Mouse (Mus musculus) C2C12 (cell line): Measurements from ENCODE around the gene Jam3.

ENCODE experiments used
- CTCF ChIP-seq: IDR thresholded peaks from one replicate; pipeline ENCODE4 v1.5.1; 2011; ENCODE audit not compliant: control insufficient read depth, insufficient read depth, insufficient read length
- MYOG ChIP-seq: IDR thresholded peaks from one replicate; pipeline ENCODE4 v1.6.1; 2011; ENCODE audit not compliant: control insufficient read depth, insufficient read length; ENCODE audit errors: extremely low read depth

DNA sequence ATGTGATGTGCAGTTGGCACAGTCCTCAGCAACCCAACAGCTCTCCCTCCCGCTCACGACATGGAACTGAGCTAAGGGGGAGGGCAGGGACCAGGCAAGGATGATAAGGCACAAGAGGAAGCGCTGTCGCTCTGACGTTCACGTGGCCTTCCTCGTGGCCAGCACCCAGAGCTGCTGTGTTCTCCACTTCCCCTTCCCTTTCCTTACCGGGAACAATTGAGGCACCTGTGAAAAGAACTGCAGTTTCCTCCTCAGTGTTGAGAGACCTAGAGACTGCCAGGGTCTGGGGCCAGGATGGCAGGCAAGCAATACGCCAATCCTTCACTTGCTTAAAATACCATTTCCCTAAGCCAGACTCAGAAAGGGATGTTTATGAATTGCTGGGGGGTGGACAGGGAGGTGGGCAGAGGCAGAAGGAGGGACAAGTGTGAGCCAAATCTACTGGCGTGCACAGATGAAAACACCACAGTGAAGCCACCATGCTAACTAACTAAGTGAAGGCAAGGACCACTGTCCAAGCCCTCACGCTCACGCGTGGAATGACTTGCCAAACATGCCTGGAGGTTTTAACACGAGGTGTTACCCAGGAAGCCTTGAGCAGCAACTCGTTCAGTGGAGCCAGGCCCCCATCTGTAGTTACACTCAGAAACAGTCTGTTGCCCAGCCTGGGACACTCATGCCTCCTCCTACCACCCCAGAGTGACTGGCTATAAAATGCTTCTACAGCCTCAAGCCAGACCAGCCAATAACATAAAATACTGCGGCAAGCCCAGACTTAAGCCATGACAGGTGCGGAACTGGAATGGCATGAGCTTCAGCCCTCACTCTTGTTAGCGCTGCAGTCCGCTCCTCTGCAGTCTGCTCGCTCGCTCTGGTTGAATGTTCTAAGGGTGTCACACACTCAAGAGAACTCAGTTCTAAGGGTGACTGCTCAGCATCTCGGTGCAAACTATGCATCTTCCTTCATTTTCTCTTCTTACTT, 45.4 kb downstream of the Jam3 start:
- TF ChIP-seq MYOG (no peak), CTCF (no peak)
